Mouse (Mus musculus): Measurements from ENCODE around the gene Slc16a6. TPM values are rescaled to one million over a fixed set of nuclear protein-coding genes. Genes with fewer than 3 reads are reported as not detected.

Slc16a6 gene
- polyA plus RNA-seq, 1 experiment from 2014 or later: 7.5 TPM

DNA sequence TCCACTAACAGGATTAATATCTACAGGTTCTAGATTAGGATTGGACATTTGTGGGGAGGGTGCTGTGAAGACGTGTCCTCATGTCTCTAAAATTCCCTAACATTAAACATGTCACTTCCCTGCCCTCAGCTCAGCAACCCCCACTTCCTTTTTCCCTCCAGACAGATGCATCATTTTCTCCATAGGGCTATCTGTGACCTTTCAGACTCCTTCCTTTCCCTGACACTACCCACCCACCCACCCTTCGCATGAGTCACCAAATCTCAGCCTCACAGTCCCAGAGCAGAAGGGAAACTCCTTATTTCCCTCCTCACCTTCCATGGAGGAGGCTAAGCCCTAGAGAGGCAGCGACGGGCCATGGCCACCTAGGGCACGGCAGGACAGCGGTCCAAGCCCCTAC lies 59.8 kb downstream of the Slc16a6 start, which contains the start of gene 9930022D16Rik:
Gene 9930022D16Rik (plus strand): TSS at position 301 of the 400 bp plus-strand sequence.
- H3K4me2 ChIP-seq (replicated peaks): no peak within 1 kb of the TSS
- H3K27ac ChIP-seq: no peak within 1 kb of the TSS
- no peak for ATAC-seq (ENCODE audit: low FRiP score)
- no peak within 1 kb of the TSS for H3K4me3 ChIP-seq (replicated peaks; ENCODE audit: low read length)
- 92% methylated on average over 6 of the region's 6 CpGs for WGBS
- no peaks in the 10 kb centered on the region for H3K36me3 ChIP-seq (replicated peaks; ENCODE audit: control insufficient read depth, insufficient read depth)
- H3K9me3 ChIP-seq (ENCODE audit: control insufficient read depth, low read length): peaks cover 5% of the 10 kb centered on the region; the same call in 1 of the 2 replicates
- no peaks in the 10 kb centered on the region for H3K27me3 ChIP-seq (ENCODE audit: control insufficient read depth, insufficient read depth, low read length)
- H3K4me1 ChIP-seq (replicated peaks; ENCODE audit: control insufficient read depth, insufficient read depth, low read length): no peaks in the 10 kb centered on the region
- no peak for DNase-seq (ENCODE audit: low spot score)
- H3K9ac ChIP-seq: no peak within 1 kb of the TSS

GRCm38 (mm10) chr11:109410197-109410980 lies 63.0 kb downstream of the Slc16a6 start:
- Histone ChIP-seq H3K9me3 (ENCODE audit: control insufficient read depth, low read length) (peaks cover 5% of the 10 kb centered on the region; the same call in 1 of the 2 replicates), H3K9ac (no peak overlapping the region), H3K27me3 (ENCODE audit: control insufficient read depth, insufficient read depth, low read length) (no peaks in the 10 kb centered on the region), H3K4me3 (replicated peaks; ENCODE audit: low read length) (no peak overlapping the region), H3K4me2 (replicated peaks) (no peak overlapping the region), H3K36me3 (replicated peaks; ENCODE audit: control insufficient read depth, insufficient read depth) (no peaks in the 10 kb centered on the region), H3K4me1 (replicated peaks; ENCODE audit: control insufficient read depth, insufficient read depth, low read length) (no peaks in the 10 kb centered on the region), H3K27ac (no peak overlapping the region)
- ATAC-seq (ENCODE audit: low FRiP score) (no peak), DNase-seq (ENCODE audit: low spot score) (no peak)
- WGBS: 93% methylated on average over 15 of the region's 15 CpGs

- H3K9me3 ChIP-seq (ENCODE audit: control insufficient read depth, low read length): no peaks in the 10 kb centered on the region
- no peaks in the 10 kb centered on the region for H3K36me3 ChIP-seq (replicated peaks; ENCODE audit: control insufficient read depth, insufficient read depth)
- H3K4me2 ChIP-seq (replicated peaks): no peak overlapping the region
- no peak overlapping the region for H3K9ac ChIP-seq
- no peak overlapping the region for H3K27ac ChIP-seq
- WGBS: 89% methylated on average over 5 of the region's 5 CpGs
- H3K4me1 ChIP-seq (replicated peaks; ENCODE audit: control insufficient read depth, insufficient read depth, low read length): no peaks in the 10 kb centered on the region
- DNase-seq (ENCODE audit: low spot score): no peak
- H3K27me3 ChIP-seq (ENCODE audit: control insufficient read depth, insufficient read depth, low read length): no peaks in the 10 kb centered on the region
- no peak overlapping the region for H3K4me3 ChIP-seq (replicated peaks; ENCODE audit: low read length)
- no peak for ATAC-seq (ENCODE audit: low FRiP score)
Measured at GRCm38 (mm10) chr11:109406431-109406830, 67.0 kb downstream of the Slc16a6 start.

Small RNA genes lying within 50 kb of the gene (microRNA-seq; reads per million reads assigned to microRNA genes)
- gene Gm25540: not detected

Other genes starting within 250 kb of the Slc16a6 start
- 8.9 and 10.7 TPM in 2 replicates for gene Rgs9, start 175.5 kb downstream of the Slc16a6 start, polyA plus RNA-seq (2014; fragmentation: Nextera tagmentation; extraction: Ambion mirVana)
- 21.8 and 24.4 TPM in 2 replicates for gene Gna13, start 110.8 kb downstream of the Slc16a6 start, polyA plus RNA-seq (2014; fragmentation: Nextera tagmentation; extraction: Ambion mirVana)
- not detected in 2 replicates for gene 9930022D16Rik, start 59.7 kb downstream of the Slc16a6 start, polyA plus RNA-seq (2014; fragmentation: Nextera tagmentation; extraction: Ambion mirVana)
- 55.6 and 65.8 TPM in 2 replicates for gene Amz2, start 47.7 kb downstream of the Slc16a6 start, polyA plus RNA-seq (2014; fragmentation: Nextera tagmentation; extraction: Ambion mirVana)
- 6.8 and 8.8 TPM in 2 replicates for gene Arsg, start 224 bp downstream of the Slc16a6 start, polyA plus RNA-seq (2014; fragmentation: Nextera tagmentation; extraction: Ambion mirVana)
- 10.4 and 13.2 TPM in 2 replicates for gene Wipi1, start 138.4 kb upstream of the Slc16a6 start, polyA plus RNA-seq (2014; fragmentation: Nextera tagmentation; extraction: Ambion mirVana)
- 515 and 597 TPM in 2 replicates for gene Prkar1a, start 175.8 kb upstream of the Slc16a6 start, polyA plus RNA-seq (2014; fragmentation: Nextera tagmentation; extraction: Ambion mirVana)
- 4.9 and 5.0 TPM in 2 replicates for gene Fam20a, start 248.7 kb upstream of the Slc16a6 start, polyA plus RNA-seq (2014; fragmentation: Nextera tagmentation; extraction: Ambion mirVana)